Mouse (Mus musculus) brain, embryonic 18.5 days (tissue): ENCODE results near the gene Gm14744.
"Not testable (repeated sequence)": the region's sequence is repeated elsewhere in the genome, so short reads cannot be mapped to it uniquely, and the experiment has no call there.

Experiments used
- DNase-seq: peaks from one replicate; pipeline ENCODE4 v3.0.0-alpha.2; 2012; ENCODE audit warnings: low read depth, low spot score

Gene Gm14744

GRCm38 (mm10) chrX:77864458-77864857, at the start of gene Gm14744:
Gene Gm14744, plus strand, starts transcription at chrX:77864758.
- DNase-seq = not testable (repeated sequence)

- DNase-seq = no peak
These were observed 11.0 kb upstream of the Gm14744 start, which contains the start of gene Pbsn for GRCm38 (mm10) chrX:77853523-77853922. Gene Pbsn, minus strand, starts transcription at chrX:77853623.

- not testable (repeated sequence) for DNase-seq
These were observed 15.5 kb downstream of the Gm14744 start for GRCm38 (mm10) chrX:77880033-77880432.
